Mouse (Mus musculus) spleen, adult 2 months (tissue): ENCODE data around the gene Plxdc1. TPM values are rescaled to one million over a fixed set of nuclear protein-coding genes. Genes with fewer than 3 reads are reported as not detected.
A peak's percentile ranks its signal among the peaks of the same experiment; 100 is the strongest.

Experiments
- DNase-seq, 2 experiments: peaks; one replicate each; pipeline versions ENCODE4 v3.0.0 to v3.0.0-alpha.2; 2012 to 2021; ENCODE audit warnings: low spot score in 2 of 2, low read depth in 1 of 2
- H3K27ac ChIP-seq: fragments of 200-500 bp; 2 replicates; pipeline ENCODE4 v1.5.1; 2012; ENCODE audit warnings: low read length, inconsistent platforms; ENCODE audit not compliant: insufficient read depth
- H3K27me3 ChIP-seq: fragments of 200-500 bp; 2 replicates; pipeline ENCODE4 v1.6.1; 2012; ENCODE audit warnings: mild to moderate bottlenecking, moderate library complexity, low read length, inconsistent platforms; ENCODE audit not compliant: control insufficient read depth, insufficient read depth
- H3K36me3 ChIP-seq: fragments of 200-500 bp; 2 replicates; pipeline ENCODE4 v1.6.1; 2012; ENCODE audit warnings: mild to moderate bottlenecking, low read length, inconsistent platforms; ENCODE audit not compliant: control insufficient read depth, insufficient read depth
- H3K4me1 ChIP-seq: fragments of 200-500 bp; 2 replicates; pipeline ENCODE4 v1.6.1; 2011; ENCODE audit warnings: inconsistent platforms; ENCODE audit not compliant: control insufficient read depth, insufficient read depth, insufficient read length
- H3K4me3 ChIP-seq: fragments of 200-500 bp; 2 replicates; pipeline ENCODE4 v1.5.1; 2011; ENCODE audit warnings: mild to moderate bottlenecking, inconsistent platforms; ENCODE audit not compliant: insufficient read depth, insufficient read length; ENCODE audit errors: extremely low read depth
- CTCF ChIP-seq: fragments of 200-500 bp; IDR thresholded peaks from 2 replicates; pipeline ENCODE4 v1.5.1; 2011; ENCODE audit warnings: mild to moderate bottlenecking, inconsistent platforms; ENCODE audit not compliant: insufficient read depth, insufficient read length, insufficient replicate concordance; ENCODE audit errors: extremely low read depth
- POLR2A ChIP-seq: fragments of 200-500 bp; IDR thresholded peaks from 2 replicates; pipeline ENCODE4 v1.6.1; 2011; ENCODE audit warnings: low read depth, low read length, inconsistent platforms
- WGBS: fragments of 180-500 bp; shearing (Covaris S2); methylation state at CpG from one replicate; pipeline ENCODE4 v1.1.7; 2018; 5-methylcytosine and 5-hydroxymethylcytosine counted together
- polyA plus RNA-seq: library from polyadenylated mRNA; depleted of rRNA; stranded (reverse); fragments of >200 nt; gene quantifications from 2 replicates; pipeline ENCODE4 v1.2.3, GENCODE M21; 2012; rRNA removed

Gene Plxdc1
- polyA plus RNA-seq, 1 experiment: 9.7 TPM

DNA sequence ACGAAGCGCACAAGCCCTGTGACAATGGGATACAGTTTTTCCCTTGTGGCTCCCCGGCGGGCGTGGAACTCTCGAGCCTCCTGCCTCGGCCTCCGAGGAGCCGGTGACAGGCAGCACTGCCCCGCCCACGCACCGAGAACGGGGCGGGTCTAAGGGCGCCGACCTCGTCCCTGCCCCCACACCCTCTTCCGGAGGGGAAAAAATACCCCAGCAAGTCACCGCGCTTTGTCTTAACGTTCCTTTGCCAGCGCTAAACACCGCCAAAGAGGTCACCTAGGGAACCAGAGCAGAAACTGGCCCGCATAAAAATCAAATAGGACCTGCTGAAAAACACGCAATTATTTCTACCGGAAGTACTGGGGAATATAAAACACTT, 102.7 kb downstream of the Plxdc1 start:
- Histone ChIP-seq H3K27me3 (no peaks in the 10 kb centered on the region), H3K4me1 (no peaks in the 10 kb centered on the region), H3K36me3 (no peaks in the 10 kb centered on the region), H3K4me3 (peak overlapping the region; percentile 73), H3K27ac (peak overlapping the region; percentile 96)
- DNase-seq: peak; percentile 77 to 87
- 3% methylated on average over 26 of the region's 26 CpGs for WGBS
- no peak for TF ChIP-seq CTCF
- peak; percentile 69 for TF ChIP-seq POLR2A

DNA sequence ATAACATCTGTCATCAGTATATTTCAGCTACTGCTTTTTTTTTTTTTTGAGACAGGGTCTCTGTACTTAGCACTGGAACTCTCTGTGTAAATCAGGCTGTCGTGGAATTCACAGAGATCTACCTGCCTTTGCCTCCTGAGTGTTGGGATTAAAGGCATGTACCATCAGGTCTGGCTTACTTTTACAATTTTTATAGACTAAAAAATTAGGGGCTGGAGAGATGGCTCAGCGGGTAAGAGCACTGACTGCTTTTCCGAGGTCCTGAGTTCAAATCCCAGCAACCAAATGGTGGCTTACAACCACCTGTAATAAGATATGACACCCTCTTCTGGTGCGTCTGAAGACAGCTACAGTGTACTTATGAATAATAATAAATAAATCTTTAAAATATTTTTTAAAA, 105.9 kb downstream of the Plxdc1 start:
- WGBS: 90% methylated on average over 4 of the region's 4 CpGs
- Histone ChIP-seq H3K27me3 (no peaks in the 10 kb centered on the region), H3K4me1 (no peaks in the 10 kb centered on the region), H3K27ac (no peak overlapping the region), H3K4me3 (no peak overlapping the region), H3K36me3 (no peaks in the 10 kb centered on the region)
- no peak for TF ChIP-seq CTCF
- no peak for TF ChIP-seq POLR2A
- DNase-seq: no peak

DNA sequence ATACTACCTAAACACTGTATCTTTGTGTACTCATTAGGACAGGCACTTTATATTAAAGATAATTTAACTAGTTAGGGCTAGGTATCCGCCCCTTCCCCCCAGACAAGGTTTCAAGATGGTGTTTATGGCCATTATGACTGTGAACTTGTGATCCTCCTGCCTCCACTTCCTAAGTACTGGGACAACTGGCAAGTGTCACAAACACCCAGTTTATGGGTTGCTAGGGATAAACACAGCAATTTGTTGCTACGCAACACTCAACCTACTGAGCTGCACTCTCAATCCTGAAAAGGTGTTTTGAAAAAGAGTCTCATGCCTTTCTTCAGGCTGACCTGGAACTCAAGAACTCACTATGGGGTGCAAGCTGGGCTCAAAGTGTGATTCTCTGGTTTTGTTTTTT, 108.9 kb downstream of the Plxdc1 start:
- no peaks in the 10 kb centered on the region for H3K36me3 ChIP-seq
- 89% methylated on average over 2 of the region's 2 CpGs for WGBS
- no peak overlapping the region for H3K4me3 ChIP-seq
- no peaks in the 10 kb centered on the region for H3K27me3 ChIP-seq
- H3K4me1 ChIP-seq: no peaks in the 10 kb centered on the region
- H3K27ac ChIP-seq: no peak overlapping the region
- DNase-seq: no peak
- TF ChIP-seq POLR2A: no peak
- no peak for TF ChIP-seq CTCF

DNA sequence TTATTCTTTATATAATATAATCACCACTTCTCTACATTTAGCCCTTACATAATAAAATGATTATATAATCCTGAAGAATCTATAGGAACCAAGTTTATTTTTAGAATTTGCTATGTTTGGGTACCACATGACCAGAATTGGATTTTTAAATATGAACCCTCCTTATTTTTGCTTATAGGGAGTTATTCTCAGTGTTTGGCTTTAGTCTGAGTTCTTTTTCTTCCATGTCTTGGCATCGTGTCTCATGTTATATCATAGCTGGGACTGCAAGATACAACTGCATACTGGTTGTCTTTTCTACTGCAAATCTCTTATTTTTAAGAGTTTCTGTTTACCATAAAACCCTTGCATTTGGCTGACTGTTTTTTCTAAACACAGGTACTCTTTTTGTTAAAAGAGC, 111.8 kb downstream of the Plxdc1 start:
- Histone ChIP-seq H3K4me1 (no peaks in the 10 kb centered on the region), H3K27me3 (no peaks in the 10 kb centered on the region), H3K27ac (no peak overlapping the region), H3K36me3 (no peaks in the 10 kb centered on the region), H3K4me3 (no peak overlapping the region)
- no peak for TF ChIP-seq POLR2A
- no peak for TF ChIP-seq CTCF
- DNase-seq: no peak
- 96% methylated on average over 1 of the region's 1 CpGs for WGBS

Other genes starting within 250 kb of the Plxdc1 start
- 17.6 and 19.1 TPM in 2 replicates for gene Pip4k2b, start 241.7 kb downstream of the Plxdc1 start, polyA plus RNA-seq
- 6.7 TPM in 2 replicates for gene Cwc25, start 219.9 kb downstream of the Plxdc1 start, polyA plus RNA-seq
- not detected in 2 replicates for gene 1700001P01Rik, start 210.5 kb downstream of the Plxdc1 start, polyA plus RNA-seq
- gene Rpl23, start 204.0 kb downstream of the Plxdc1 start, polyA plus RNA-seq: 96.9 and 98.1 TPM in 2 replicates
- 69.4 and 75.2 TPM in 2 replicates for gene Lasp1, start 187.4 kb downstream of the Plxdc1 start, polyA plus RNA-seq
- 1.8 and 3.1 TPM in 2 replicates for gene B230217C12Rik, start 145.7 kb downstream of the Plxdc1 start, polyA plus RNA-seq
- gene Fbxo47, start 102.3 kb downstream of the Plxdc1 start, polyA plus RNA-seq: 0.20 and 0.22 TPM in 2 replicates
- gene Arl5c, start 9.7 kb upstream of the Plxdc1 start, polyA plus RNA-seq: 24.6 and 28.9 TPM in 2 replicates
- 8.5 and 8.9 TPM in 2 replicates for gene Cacnb1, start 36.6 kb upstream of the Plxdc1 start, polyA plus RNA-seq
- 555 and 724 TPM in 2 replicates for gene Rpl19, start 40.3 kb upstream of the Plxdc1 start, polyA plus RNA-seq
- gene Stac2, start 67.0 kb upstream of the Plxdc1 start, polyA plus RNA-seq: 6.3 and 6.6 TPM in 2 replicates
- 15.4 and 17.6 TPM in 2 replicates for gene Fbxl20, start 164.0 kb upstream of the Plxdc1 start, polyA plus RNA-seq
- 8.8 and 9.2 TPM in 2 replicates for gene Med1, start 206.8 kb upstream of the Plxdc1 start, polyA plus RNA-seq
- 12.4 and 12.7 TPM in 2 replicates for gene Cdk12, start 216.6 kb upstream of the Plxdc1 start, polyA plus RNA-seq